In the genomic region with DNA sequence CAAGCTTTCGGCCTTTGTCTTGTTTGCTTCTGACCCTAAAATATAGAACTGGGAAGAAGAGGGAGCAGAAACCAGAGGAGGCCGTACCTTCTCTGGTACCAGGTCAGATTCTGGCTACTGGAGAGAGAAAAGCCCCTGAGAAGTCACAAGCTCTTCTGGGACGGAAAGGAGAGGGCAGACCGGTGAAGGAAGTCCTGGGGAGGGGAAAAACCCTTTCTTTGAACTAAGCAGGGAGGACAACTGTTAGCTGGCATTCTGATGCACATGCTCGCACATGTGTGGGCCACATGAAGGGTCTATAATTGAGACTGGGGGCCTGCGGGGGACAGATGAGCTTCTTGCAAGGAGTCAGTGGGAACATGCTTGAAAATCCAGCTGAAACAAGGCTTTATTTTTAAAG, we compare ENCODE assay signal across 8 mouse cellular contexts.
A peak's percentile ranks its signal among the peaks of the same experiment; 100 is the strongest.
DNase-seq lines count a peak whose midpoint lies in the region; ATAC-seq and TF ChIP-seq lines count a peak whose summit lies in the region.

No protein-coding gene starts in this region.

- TF ChIP-seq POLR2A in spleen, adult 2 months (IDR thresholded peaks at IDR 0.05; ENCODE audit: low read depth, low read length), result no peak

- no peaks in the 10 kb centered on the region for H3K9me3 ChIP-seq in heart, embryonic 15.5 days (replicated peaks)
- H3K9me3 ChIP-seq in intestine, embryonic 16.5 days (ENCODE audit: control insufficient read depth, low read length), result no peaks in the 10 kb centered on the region

- H3K4me2 ChIP-seq in heart, embryonic 15.5 days, result no peak overlapping the region
- no peak overlapping the region for H3K4me2 ChIP-seq in intestine, embryonic 16.5 days (ENCODE audit: low read depth, low read length)

- peaks cover 40% of the 10 kb centered on the region for H3K4me1 ChIP-seq in heart, embryonic 15.5 days (replicated peaks)
- peaks cover 21% of the 10 kb centered on the region for H3K4me1 ChIP-seq in spleen, adult 2 months (ENCODE audit: control insufficient read depth, insufficient read depth, insufficient read length)
- H3K4me1 ChIP-seq in intestine, embryonic 16.5 days (ENCODE audit: control insufficient read depth, insufficient read depth, low read length), result peaks cover 34% of the 10 kb centered on the region

- WGBS in heart, embryonic 15.5 days, result 67% methylated on average over 6 of the region's 6 CpGs
- 55% methylated on average over 6 of the region's 6 CpGs for WGBS in spleen, adult 2 months
- 56% methylated on average over 6 of the region's 6 CpGs for WGBS in intestine, embryonic 16.5 days

- no peak overlapping the region for H3K4me3 ChIP-seq in heart, embryonic 15.5 days
- H3K4me3 ChIP-seq in spleen, adult 2 months (ENCODE audit: extremely low read depth, insufficient read depth, insufficient read length), result no peak overlapping the region
- H3K4me3 ChIP-seq in intestine, embryonic 16.5 days (ENCODE audit: low read length), result no peak overlapping the region

- intact Hi-C loops in heart, postnatal 25 days (cut with DNase I), result no loop called here

- DNase-seq in heart, postnatal 25 days (ENCODE audit: low spot score), result no peak
- peak in 1 of 2 experiments; percentile 14 for DNase-seq in spleen, adult 2 months (ENCODE audit: low read depth in 1 of 2, low spot score in 2 of 2)
- DNase-seq in spleen, postnatal 10 days (ENCODE audit: low spot score in 2 of 2), result no peak
- DNase-seq in layer of hippocampus, adult 18-20 months (ENCODE audit: low spot score in 2 of 2), result no peak
- DNase-seq in right cerebral cortex, postnatal 10 days (ENCODE audit: low spot score in 2 of 2), result no peak

- ATAC-seq in heart, embryonic 15.5 days (replicated peaks; ENCODE audit: insufficient number of reproducible peaks, insufficient read depth, low FRiP score, low read depth), result no peak
- no peak for ATAC-seq in intestine, embryonic 16.5 days
- ATAC-seq in erythroid progenitor cell, adult 5-6 weeks (replicated peaks; ENCODE audit: low FRiP score, poor library complexity, severe bottlenecking), result no peak

- H3K36me3 ChIP-seq in heart, embryonic 15.5 days, result no peaks in the 10 kb centered on the region
- no peaks in the 10 kb centered on the region for H3K36me3 ChIP-seq in spleen, adult 2 months (ENCODE audit: control insufficient read depth, insufficient read depth, low read length)
- no peaks in the 10 kb centered on the region for H3K36me3 ChIP-seq in intestine, embryonic 16.5 days (ENCODE audit: control insufficient read depth, insufficient read depth, low read length)

- peak overlapping the region; percentile 65 for H3K27ac ChIP-seq in heart, embryonic 15.5 days
- 0 out of 2 replicates have a peak overlapping the region, but pooled peaks have one; percentile 4 for H3K27ac ChIP-seq in spleen, adult 2 months (ENCODE audit: insufficient read depth, low read length)
- peak overlapping the region; percentile 91 for H3K27ac ChIP-seq in intestine, embryonic 16.5 days (ENCODE audit: low read length)

- H3K27me3 ChIP-seq in heart, embryonic 15.5 days, result no peaks in the 10 kb centered on the region
- H3K27me3 ChIP-seq in spleen, adult 2 months (ENCODE audit: control insufficient read depth, insufficient read depth, low read length), result no peaks in the 10 kb centered on the region
- no peaks in the 10 kb centered on the region for H3K27me3 ChIP-seq in intestine, embryonic 16.5 days (replicated peaks; ENCODE audit: control insufficient read depth, insufficient read depth, low read length)

- TF ChIP-seq CTCF in spleen, adult 2 months (IDR thresholded peaks at IDR 0.05; ENCODE audit: extremely low read depth, insufficient read depth, insufficient read length, insufficient replicate concordance), result no peak

- no peak overlapping the region for H3K9ac ChIP-seq in heart, embryonic 15.5 days
- H3K9ac ChIP-seq in intestine, embryonic 16.5 days (ENCODE audit: low read depth, low read length), result peak overlapping the region; percentile 40; the same call in 1 of the 2 replicates

Comparison
In these comparisons a context has a peak if more than half of its experiments do, and no peak if none do; other contexts are left out.
1. H3K27ac ChIP-seq: peak in every context shown above with its lines; median percentile 91 in intestine, embryonic 16.5 days; 65 in heart, embryonic 15.5 days; 4 in spleen, adult 2 months.